Mouse (Mus musculus): Measurements from ENCODE around the gene Rab11fip5. TPM values are rescaled to one million over a fixed set of nuclear protein-coding genes. Genes with fewer than 3 reads are reported as not detected.

The Rab11fip5 gene
- polyA plus RNA-seq, 1 experiment from 2014 or later, result 20.5 TPM

GRCm38 (mm10) chr6:85358877-85359276 is 15.6 kb downstream of the Rab11fip5 start:
- no peaks in the 10 kb centered on the region for H3K27me3 ChIP-seq (ENCODE audit: control insufficient read depth, insufficient read depth, low read length)
- 93% methylated on average over 1 of the region's 1 CpGs for WGBS
- ATAC-seq (ENCODE audit: low read depth), result no peak
- H3K4me1 ChIP-seq (ENCODE audit: control insufficient read depth, insufficient read depth, low read length), result no peaks in the 10 kb centered on the region
- H3K9ac ChIP-seq (replicated peaks; ENCODE audit: low read depth, low read length), result no peak overlapping the region
- H3K4me3 ChIP-seq (ENCODE audit: low read depth, low read length), result no peak overlapping the region
- H3K27ac ChIP-seq (ENCODE audit: low read depth, low read length), result no peak overlapping the region
- no peak overlapping the region for H3K4me2 ChIP-seq (ENCODE audit: low read depth, low read length)
- no peaks in the 10 kb centered on the region for H3K36me3 ChIP-seq (ENCODE audit: control insufficient read depth, insufficient read depth, low read length)
- H3K9me3 ChIP-seq (ENCODE audit: control insufficient read depth, low read length), result no peaks in the 10 kb centered on the region

- Histone ChIP-seq H3K4me3 (ENCODE audit: low read depth, low read length) (no peak overlapping the region), H3K9me3 (ENCODE audit: control insufficient read depth, low read length) (no peaks in the 10 kb centered on the region)
Observed at GRCm38 (mm10) chr6:85356682-85357465, 17.6 kb downstream of the Rab11fip5 start.

GRCm38 (mm10) chr6:85355753-85356152 is 18.7 kb downstream of the Rab11fip5 start:
- Histone ChIP-seq H3K4me3 (ENCODE audit: low read depth, low read length) (no peak overlapping the region), H3K27ac (ENCODE audit: low read depth, low read length) (no peak overlapping the region), H3K4me1 (ENCODE audit: control insufficient read depth, insufficient read depth, low read length) (no peaks in the 10 kb centered on the region), H3K27me3 (ENCODE audit: control insufficient read depth, insufficient read depth, low read length) (no peaks in the 10 kb centered on the region), H3K9me3 (ENCODE audit: control insufficient read depth, low read length) (no peaks in the 10 kb centered on the region), H3K4me2 (ENCODE audit: low read depth, low read length) (no peak overlapping the region), H3K36me3 (ENCODE audit: control insufficient read depth, insufficient read depth, low read length) (no peaks in the 10 kb centered on the region), H3K9ac (replicated peaks; ENCODE audit: low read depth, low read length) (no peak overlapping the region)
- WGBS, result 89% methylated on average over 2 of the region's 2 CpGs
- no peak for ATAC-seq (ENCODE audit: low read depth)

More at GRCm38 (mm10) chr6:85356682-85357465, 17.6 kb downstream of the Rab11fip5 start:
- WGBS, result 60% methylated on average over 4 of the region's 4 CpGs
- Histone ChIP-seq H3K4me1 (ENCODE audit: control insufficient read depth, insufficient read depth, low read length) (no peaks in the 10 kb centered on the region), H3K9ac (replicated peaks; ENCODE audit: low read depth, low read length) (no peak overlapping the region), H3K36me3 (ENCODE audit: control insufficient read depth, insufficient read depth, low read length) (no peaks in the 10 kb centered on the region), H3K4me2 (ENCODE audit: low read depth, low read length) (no peak overlapping the region), H3K27me3 (ENCODE audit: control insufficient read depth, insufficient read depth, low read length) (no peaks in the 10 kb centered on the region), H3K27ac (ENCODE audit: low read depth, low read length) (no peak overlapping the region)
- ATAC-seq (ENCODE audit: low read depth), result no peak

- Histone ChIP-seq H3K27ac (ENCODE audit: low read depth, low read length) (no peak overlapping the region), H3K4me3 (ENCODE audit: low read depth, low read length) (no peak overlapping the region), H3K36me3 (ENCODE audit: control insufficient read depth, insufficient read depth, low read length) (no peaks in the 10 kb centered on the region), H3K27me3 (ENCODE audit: control insufficient read depth, insufficient read depth, low read length) (no peaks in the 10 kb centered on the region), H3K4me1 (ENCODE audit: control insufficient read depth, insufficient read depth, low read length) (no peaks in the 10 kb centered on the region), H3K9ac (replicated peaks; ENCODE audit: low read depth, low read length) (no peak overlapping the region), H3K4me2 (ENCODE audit: low read depth, low read length) (no peak overlapping the region), H3K9me3 (ENCODE audit: control insufficient read depth, low read length) (no peaks in the 10 kb centered on the region)
- no peak for ATAC-seq (ENCODE audit: low read depth)
- WGBS, result 67% methylated on average over 6 of the region's 6 CpGs
Observed at GRCm38 (mm10) chr6:85354709-85355108, 19.7 kb downstream of the Rab11fip5 start.

GRCm38 (mm10) chr6:85353706-85354105 is 20.7 kb downstream of the Rab11fip5 start:
- Histone ChIP-seq H3K9me3 (ENCODE audit: control insufficient read depth, low read length) (no peaks in the 10 kb centered on the region), H3K4me1 (ENCODE audit: control insufficient read depth, insufficient read depth, low read length) (no peaks in the 10 kb centered on the region), H3K4me3 (ENCODE audit: low read depth, low read length) (no peak overlapping the region), H3K27me3 (ENCODE audit: control insufficient read depth, insufficient read depth, low read length) (no peaks in the 10 kb centered on the region), H3K36me3 (ENCODE audit: control insufficient read depth, insufficient read depth, low read length) (no peaks in the 10 kb centered on the region), H3K27ac (ENCODE audit: low read depth, low read length) (no peak overlapping the region), H3K9ac (replicated peaks; ENCODE audit: low read depth, low read length) (no peak overlapping the region), H3K4me2 (ENCODE audit: low read depth, low read length) (no peak overlapping the region)
- no peak for ATAC-seq (ENCODE audit: low read depth)
- 69% methylated on average over 3 of the region's 3 CpGs for WGBS

GRCm38 (mm10) chr6:85350157-85350556 is 24.3 kb downstream of the Rab11fip5 start:
- Histone ChIP-seq H3K4me2 (ENCODE audit: low read depth, low read length) (no peak overlapping the region), H3K27ac (ENCODE audit: low read depth, low read length) (no peak overlapping the region), H3K9me3 (ENCODE audit: control insufficient read depth, low read length) (no peaks in the 10 kb centered on the region), H3K4me1 (ENCODE audit: control insufficient read depth, insufficient read depth, low read length) (no peaks in the 10 kb centered on the region), H3K4me3 (ENCODE audit: low read depth, low read length) (no peak overlapping the region), H3K27me3 (ENCODE audit: control insufficient read depth, insufficient read depth, low read length) (no peaks in the 10 kb centered on the region), H3K9ac (replicated peaks; ENCODE audit: low read depth, low read length) (no peak overlapping the region), H3K36me3 (ENCODE audit: control insufficient read depth, insufficient read depth, low read length) (no peaks in the 10 kb centered on the region)
- 83% methylated on average over 1 of the region's 1 CpGs for WGBS
- ATAC-seq (ENCODE audit: low read depth), result no peak

- Histone ChIP-seq H3K4me1 (ENCODE audit: control insufficient read depth, insufficient read depth, low read length) (no peaks in the 10 kb centered on the region), H3K9me3 (ENCODE audit: control insufficient read depth, low read length) (no peaks in the 10 kb centered on the region), H3K4me2 (ENCODE audit: low read depth, low read length) (no peak overlapping the region), H3K27me3 (ENCODE audit: control insufficient read depth, insufficient read depth, low read length) (no peaks in the 10 kb centered on the region), H3K9ac (replicated peaks; ENCODE audit: low read depth, low read length) (no peak overlapping the region), H3K36me3 (ENCODE audit: control insufficient read depth, insufficient read depth, low read length) (no peaks in the 10 kb centered on the region), H3K4me3 (ENCODE audit: low read depth, low read length) (no peak overlapping the region), H3K27ac (ENCODE audit: low read depth, low read length) (no peak overlapping the region)
- no peak for ATAC-seq (ENCODE audit: low read depth)
- 79% methylated on average over 7 of the region's 7 CpGs for WGBS
Observed at GRCm38 (mm10) chr6:85349246-85349645, 25.2 kb downstream of the Rab11fip5 start.

- no peak for ATAC-seq (ENCODE audit: low read depth)
- Histone ChIP-seq H3K4me2 (ENCODE audit: low read depth, low read length) (no peak overlapping the region), H3K4me1 (ENCODE audit: control insufficient read depth, insufficient read depth, low read length) (no peaks in the 10 kb centered on the region), H3K36me3 (ENCODE audit: control insufficient read depth, insufficient read depth, low read length) (no peaks in the 10 kb centered on the region), H3K9ac (replicated peaks; ENCODE audit: low read depth, low read length) (no peak overlapping the region), H3K9me3 (ENCODE audit: control insufficient read depth, low read length) (no peaks in the 10 kb centered on the region), H3K27ac (ENCODE audit: low read depth, low read length) (no peak overlapping the region), H3K27me3 (ENCODE audit: control insufficient read depth, insufficient read depth, low read length) (no peaks in the 10 kb centered on the region; the same call in 1 of the 2 replicates), H3K4me3 (ENCODE audit: low read depth, low read length) (no peak overlapping the region)
- WGBS, result 91% methylated on average over 11 of the region's 11 CpGs
Observed at GRCm38 (mm10) chr6:85348133-85348532, 26.3 kb downstream of the Rab11fip5 start.

GRCm38 (mm10) chr6:85346028-85346634 is 28.3 kb downstream of the Rab11fip5 start:
- Histone ChIP-seq H3K27ac (ENCODE audit: low read depth, low read length) (no peak overlapping the region), H3K4me2 (ENCODE audit: low read depth, low read length) (no peak overlapping the region), H3K9ac (replicated peaks; ENCODE audit: low read depth, low read length) (no peak overlapping the region), H3K36me3 (ENCODE audit: control insufficient read depth, insufficient read depth, low read length) (no peaks in the 10 kb centered on the region), H3K4me1 (ENCODE audit: control insufficient read depth, insufficient read depth, low read length) (no peaks in the 10 kb centered on the region), H3K4me3 (ENCODE audit: low read depth, low read length) (no peak overlapping the region), H3K27me3 (ENCODE audit: control insufficient read depth, insufficient read depth, low read length) (no peaks in the 10 kb centered on the region; the same call in 1 of the 2 replicates), H3K9me3 (ENCODE audit: control insufficient read depth, low read length) (no peaks in the 10 kb centered on the region)
- 45% methylated on average over 6 of the region's 6 CpGs for WGBS
- ATAC-seq (ENCODE audit: low read depth), result peak; percentile 72; the same call in 1 of the 2 replicates
